Mouse (Mus musculus) hindbrain, embryonic 16.5 days (tissue): ENCODE data around the gene Gpr33. TPM values are rescaled to one million over a fixed set of nuclear protein-coding genes. Genes with fewer than 3 reads are reported as not detected.

Experiments
- ATAC-seq: fragments of 200-750 bp; cut with Nextera tagmentation; 2 replicates; pipeline ENCODE4 v1.8.0; 2017; ENCODE audit warnings: moderate TSS enrichment, moderate library complexity
- H3K27ac ChIP-seq: fragments of 300-500 bp; sonication (generic); 2 replicates; pipeline ENCODE4 v1.5.1; 2014; ENCODE audit warnings: low read depth, mild to moderate bottlenecking, control low read depth, low read length, moderate library complexity
- H3K27me3 ChIP-seq: fragments of 300-500 bp; sonication (generic); replicated peaks from 2 replicates; pipeline ENCODE4 v1.6.1; 2014; ENCODE audit warnings: low read length; ENCODE audit not compliant: control insufficient read depth, insufficient read depth
- H3K36me3 ChIP-seq: fragments of 300-500 bp; sonication (generic); 2 replicates; pipeline ENCODE4 v1.6.1; 2014; ENCODE audit warnings: mild to moderate bottlenecking, low read length, moderate library complexity, mixed read lengths; ENCODE audit not compliant: control insufficient read depth, insufficient read depth
- H3K4me1 ChIP-seq: fragments of 300-500 bp; sonication (generic); 2 replicates; pipeline ENCODE4 v1.6.1; 2014; ENCODE audit warnings: low read depth, low read length; ENCODE audit not compliant: control insufficient read depth, insufficient read depth
- H3K4me2 ChIP-seq: fragments of 300-500 bp; sonication (generic); 2 replicates; pipeline ENCODE4 v1.6.1; 2014; ENCODE audit warnings: mild to moderate bottlenecking, low read length, control low read depth, moderate library complexity
- H3K4me3 ChIP-seq: fragments of 300-500 bp; sonication (generic); 2 replicates; pipeline ENCODE4 v1.5.1; 2014; ENCODE audit warnings: mild to moderate bottlenecking, low read length, control low read depth, moderate library complexity
- H3K9ac ChIP-seq: fragments of 300-500 bp; sonication (generic); 2 replicates; pipeline ENCODE4 v1.6.1; 2014; ENCODE audit warnings: low read depth, mild to moderate bottlenecking, control low read depth, low read length, moderate library complexity
- H3K9me3 ChIP-seq: fragments of 300-500 bp; sonication (generic); 2 replicates; pipeline ENCODE4 v1.6.1; 2014; ENCODE audit warnings: mild to moderate bottlenecking, low read length, moderate library complexity; ENCODE audit not compliant: control insufficient read depth
- WGBS: fragments of 180-500 bp; shearing (Covaris S2); extraction: QIAGEN DNeasy Blood & Tissue Kit; methylation state at CpG from one replicate; pipeline ENCODE4 v1.1.7; 2014; 5-methylcytosine and 5-hydroxymethylcytosine counted together
- polyA plus RNA-seq: library from polyadenylated mRNA; unstranded; fragments of >200 nt; fragmentation: Nextera tagmentation; extraction: Ambion mirVana; gene quantifications from 2 replicates; pipeline ENCODE4 v1.2.1, GENCODE M21; 2015

Gene Gpr33
- polyA plus RNA-seq, 1 experiment from 2014 or later: not detected

DNA sequence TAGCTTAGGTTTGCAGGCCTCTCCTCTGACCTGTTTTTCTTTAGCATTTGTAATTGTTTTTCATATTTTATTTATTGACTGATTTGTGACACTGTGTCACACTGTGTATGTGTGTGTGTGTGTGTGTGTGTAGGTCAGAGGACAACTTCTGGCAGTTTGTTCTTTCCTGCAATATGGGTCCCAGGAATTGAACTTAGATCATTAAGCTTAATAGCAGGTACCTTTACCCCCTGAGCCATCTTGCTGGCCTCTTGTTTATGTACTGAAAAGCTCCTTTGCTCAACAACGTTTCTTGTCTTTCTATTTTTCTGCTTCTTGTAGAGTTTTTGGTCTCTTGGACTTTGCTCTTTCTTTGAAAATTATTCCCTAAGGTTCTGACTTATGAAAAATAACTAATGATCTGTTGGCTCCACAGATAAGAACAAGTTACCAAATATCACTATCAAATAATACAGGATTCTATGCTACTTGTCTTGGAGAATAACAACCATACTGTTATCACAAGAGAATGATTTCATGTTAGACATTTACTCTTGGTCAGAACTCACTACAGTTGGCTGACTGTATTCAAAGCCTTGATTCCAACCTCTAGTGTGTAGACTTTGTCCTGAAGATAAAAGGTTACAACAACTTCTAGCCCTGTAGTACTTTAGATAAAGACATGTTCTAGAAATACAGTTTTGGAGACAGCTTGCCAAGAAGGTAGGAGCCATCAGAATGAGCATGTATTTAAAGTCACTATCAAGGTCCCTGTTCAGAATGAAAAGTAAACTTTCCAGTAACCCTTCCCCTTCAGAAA, 31.9 kb downstream of the Gpr33 start:
- peaks cover 3% of the 10 kb centered on the region; the same call in 1 of the 2 replicates for H3K36me3 ChIP-seq
- no peak for ATAC-seq
- no peak overlapping the region for H3K27ac ChIP-seq
- WGBS: 100% methylated on average over 1 of the region's 1 CpGs
- no peaks in the 10 kb centered on the region for H3K27me3 ChIP-seq
- no peak overlapping the region for H3K9ac ChIP-seq
- H3K4me1 ChIP-seq: no peaks in the 10 kb centered on the region
- no peaks in the 10 kb centered on the region for H3K9me3 ChIP-seq
- no peak overlapping the region for H3K4me2 ChIP-seq
- H3K4me3 ChIP-seq: no peak overlapping the region

DNA sequence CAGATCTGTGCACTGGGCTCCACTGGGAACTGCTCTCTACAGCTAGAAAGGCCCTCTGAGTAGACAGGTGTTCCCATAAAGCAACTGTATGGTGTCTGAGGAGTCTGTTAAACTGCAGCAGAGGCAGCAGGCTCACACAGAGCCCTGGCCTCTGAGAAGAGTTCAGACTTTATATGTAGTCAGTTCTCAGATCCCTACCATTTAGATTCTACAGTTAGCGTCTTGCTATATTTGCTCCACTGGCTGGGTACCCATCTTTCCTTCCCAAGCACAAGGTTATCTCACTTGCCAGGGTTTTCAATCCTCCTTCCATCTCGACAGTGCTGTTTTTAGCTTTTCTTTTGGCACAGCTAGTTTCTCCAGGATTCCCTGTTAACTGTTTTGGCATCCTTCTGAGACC, 37.2 kb downstream of the Gpr33 start:
- Histone ChIP-seq H3K4me2 (no peak overlapping the region), H3K4me1 (no peaks in the 10 kb centered on the region), H3K9me3 (no peaks in the 10 kb centered on the region), H3K27me3 (no peaks in the 10 kb centered on the region), H3K4me3 (no peak overlapping the region), H3K27ac (no peak overlapping the region), H3K9ac (no peak overlapping the region), H3K36me3 (no peaks in the 10 kb centered on the region)
- WGBS: 81% methylated on average over 2 of the region's 2 CpGs
- ATAC-seq: no peak

DNA sequence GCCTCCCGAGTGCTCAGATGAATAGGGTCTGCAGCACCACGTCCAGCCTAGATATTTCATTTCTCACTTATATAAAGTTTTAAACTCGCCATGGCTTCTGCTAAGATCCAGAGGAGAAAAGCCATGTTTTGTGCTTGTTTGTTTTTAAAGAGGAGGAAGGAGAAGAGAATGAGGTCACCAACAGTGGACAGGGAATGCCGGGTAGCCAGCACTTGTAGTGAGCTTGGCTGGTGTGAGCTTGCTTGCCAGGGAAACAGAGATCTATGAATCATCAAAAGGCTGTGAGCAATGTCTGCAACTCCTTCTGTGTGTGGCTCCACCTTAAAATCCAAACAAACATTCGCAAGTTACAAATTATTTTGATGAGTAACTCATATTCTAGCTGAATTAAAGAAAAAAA, 39.3 kb downstream of the Gpr33 start:
- no peak overlapping the region for H3K27ac ChIP-seq
- no peaks in the 10 kb centered on the region for H3K36me3 ChIP-seq
- WGBS: 88% methylated on average over 5 of the region's 5 CpGs

DNA sequence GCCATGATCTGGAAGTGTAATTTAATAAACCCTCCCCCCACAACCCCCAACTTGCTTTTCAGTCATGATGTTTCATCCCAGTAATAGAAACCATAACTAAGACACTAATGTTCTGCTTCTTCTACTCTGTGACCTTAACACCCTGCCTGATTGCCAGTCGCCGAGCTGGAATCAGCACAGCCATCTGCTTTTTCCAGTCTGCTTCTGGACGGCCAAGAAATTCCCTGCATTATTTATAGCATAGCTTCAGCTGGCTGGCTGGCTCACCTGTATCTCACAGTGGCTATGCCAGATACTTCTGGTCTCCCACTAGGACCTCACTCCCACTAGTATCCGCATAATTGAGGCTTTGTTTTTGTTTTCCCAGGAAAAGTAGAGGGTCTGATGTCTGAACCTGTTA, 42.0 kb downstream of the Gpr33 start:
- Histone ChIP-seq H3K4me1 (no peaks in the 10 kb centered on the region), H3K9ac (no peak overlapping the region), H3K36me3 (no peaks in the 10 kb centered on the region), H3K27ac (no peak overlapping the region), H3K4me2 (no peak overlapping the region), H3K27me3 (no peaks in the 10 kb centered on the region), H3K9me3 (no peaks in the 10 kb centered on the region), H3K4me3 (no peak overlapping the region)
- 72% methylated on average over 4 of the region's 4 CpGs for WGBS
- no peak for ATAC-seq

More for the DNA sequence above, 39.3 kb downstream of the Gpr33 start:
- Histone ChIP-seq H3K4me1 (no peaks in the 10 kb centered on the region), H3K27me3 (no peaks in the 10 kb centered on the region), H3K4me3 (no peak overlapping the region), H3K9me3 (no peaks in the 10 kb centered on the region), H3K9ac (no peak overlapping the region), H3K4me2 (no peak overlapping the region)
- no peak for ATAC-seq

DNA sequence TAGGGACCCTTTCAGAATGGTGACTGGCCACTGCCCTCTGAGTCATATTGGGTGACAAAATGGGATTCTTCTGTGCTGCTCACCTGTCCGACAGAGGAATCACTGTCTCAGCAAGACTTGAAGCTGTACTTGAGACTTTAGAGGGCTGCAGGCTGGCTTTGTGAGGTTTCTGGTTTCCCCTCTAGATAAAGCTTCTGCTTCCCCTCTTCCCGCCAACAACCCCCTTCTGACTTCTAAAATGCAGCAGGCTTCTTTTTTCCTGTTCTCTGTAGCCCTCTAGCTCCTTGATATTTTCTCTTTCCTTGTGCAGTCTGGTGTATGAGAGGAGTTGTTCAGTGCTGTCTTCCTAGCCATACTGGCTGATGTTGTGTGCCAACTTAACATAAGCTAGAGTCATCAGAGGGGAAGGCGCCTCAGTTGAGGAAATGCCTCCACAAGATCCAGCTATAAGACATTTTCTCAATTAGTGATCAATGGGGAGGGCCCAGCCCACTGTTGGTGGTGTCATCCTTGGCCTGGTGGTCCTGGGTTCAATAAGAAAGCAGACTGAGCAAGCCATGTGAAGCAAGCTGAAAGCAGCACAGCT, 42.6 kb downstream of the Gpr33 start:
- H3K27me3 ChIP-seq: no peaks in the 10 kb centered on the region
- H3K27ac ChIP-seq: no peak overlapping the region
- no peak overlapping the region for H3K9ac ChIP-seq
- no peaks in the 10 kb centered on the region for H3K9me3 ChIP-seq
- ATAC-seq: no peak
- no peak overlapping the region for H3K4me2 ChIP-seq
- 96% methylated on average over 3 of the region's 3 CpGs for WGBS
- no peaks in the 10 kb centered on the region for H3K4me1 ChIP-seq
- H3K4me3 ChIP-seq: no peak overlapping the region
- no peaks in the 10 kb centered on the region for H3K36me3 ChIP-seq

DNA sequence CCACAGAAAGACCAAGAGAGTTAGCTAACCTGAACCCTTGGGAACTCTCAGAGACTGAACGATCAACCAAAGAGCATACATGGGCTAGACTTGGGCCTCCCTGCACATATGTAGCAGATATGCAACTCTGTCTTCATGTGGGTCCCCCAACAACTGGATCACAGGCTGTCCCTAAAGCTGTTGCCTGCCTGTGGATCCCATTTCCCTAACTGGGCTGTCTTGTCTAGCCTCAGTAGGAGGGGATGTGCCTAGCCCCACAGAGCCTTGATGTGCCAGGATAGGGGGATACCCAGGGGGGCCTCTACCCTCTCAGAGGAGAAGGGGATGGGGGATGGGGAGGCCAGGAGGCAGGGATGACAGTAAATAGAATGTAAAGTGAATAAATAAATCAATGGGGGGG, 44.2 kb downstream of the Gpr33 start:
- H3K4me1 ChIP-seq: no peaks in the 10 kb centered on the region
- ATAC-seq: no peak
- H3K9me3 ChIP-seq: no peaks in the 10 kb centered on the region
- no peaks in the 10 kb centered on the region for H3K36me3 ChIP-seq
- no peak overlapping the region for H3K4me2 ChIP-seq
- H3K27me3 ChIP-seq: no peaks in the 10 kb centered on the region
- no peak overlapping the region for H3K9ac ChIP-seq
- no peak overlapping the region for H3K4me3 ChIP-seq
- H3K27ac ChIP-seq: no peak overlapping the region
- 100% methylated on average over 1 of the region's 1 CpGs for WGBS

DNA sequence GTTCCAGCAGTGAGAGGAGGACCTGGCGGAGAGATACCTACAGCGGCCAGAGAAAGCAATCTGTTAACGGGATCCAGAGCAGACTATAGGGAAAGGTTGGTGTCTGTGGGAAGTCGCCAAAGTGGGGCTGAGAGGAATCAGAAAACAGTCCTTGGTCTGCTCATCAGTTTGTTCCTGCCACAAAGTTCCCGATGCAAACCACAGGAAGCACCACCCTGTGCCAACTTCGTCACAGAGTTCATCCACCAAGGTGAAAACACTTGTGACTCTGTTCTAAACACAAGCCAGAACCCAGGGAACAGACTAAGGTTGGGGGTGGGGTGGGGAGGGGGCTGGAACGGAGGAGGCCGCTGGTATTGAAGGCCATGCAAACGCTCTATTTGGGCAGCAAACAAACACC, 51.3 kb downstream of the Gpr33 start:
- WGBS: 74% methylated on average over 9 of the region's 9 CpGs
- no peaks in the 10 kb centered on the region; the same call in 1 of the 2 replicates for H3K9me3 ChIP-seq
- no peaks in the 10 kb centered on the region; the same call in 1 of the 2 replicates for H3K4me1 ChIP-seq
- no peak overlapping the region for H3K27ac ChIP-seq
- no peak overlapping the region for H3K4me2 ChIP-seq
- no peak overlapping the region for H3K4me3 ChIP-seq
- H3K36me3 ChIP-seq: no peaks in the 10 kb centered on the region
- H3K27me3 ChIP-seq: no peaks in the 10 kb centered on the region
- no peak overlapping the region for H3K9ac ChIP-seq
- no peak for ATAC-seq

DNA sequence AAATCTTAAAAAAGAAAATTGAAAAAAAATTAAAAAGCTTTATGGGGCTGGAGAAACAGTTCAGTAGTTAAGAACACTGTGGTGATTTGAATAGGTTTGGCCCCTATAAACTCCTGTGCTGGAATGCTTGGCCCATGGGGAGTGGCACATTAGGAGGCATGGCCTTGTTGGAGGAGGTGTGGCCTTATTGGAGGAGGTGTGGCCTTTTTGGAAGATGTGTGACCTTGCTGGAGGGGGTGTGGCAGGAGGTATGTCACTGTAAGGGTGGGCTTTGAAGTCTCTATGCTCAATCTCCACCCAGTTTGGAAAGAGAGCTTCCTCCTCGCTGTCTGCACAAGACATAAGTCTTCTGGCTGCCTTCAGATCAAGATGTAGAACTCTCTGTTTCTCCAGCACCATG, 53.5 kb downstream of the Gpr33 start:
- H3K9ac ChIP-seq: no peak overlapping the region
- no peak for ATAC-seq
- no peaks in the 10 kb centered on the region for H3K27me3 ChIP-seq
- H3K4me2 ChIP-seq: no peak overlapping the region
- no peaks in the 10 kb centered on the region; the same call in 1 of the 2 replicates for H3K9me3 ChIP-seq
- no peaks in the 10 kb centered on the region for H3K36me3 ChIP-seq
- no peak overlapping the region for H3K27ac ChIP-seq
- H3K4me3 ChIP-seq: no peak overlapping the region
- H3K4me1 ChIP-seq: peaks cover 5% of the 10 kb centered on the region
- WGBS: 93% methylated on average over 1 of the region's 1 CpGs
